Mouse (Mus musculus) MEL (cell line): ENCODE measurements at regions not wholly inside any gene's neighbourhood (a gene's known extent, or its start where the extent isn't known, plus 50 kb on each side); places are given as distances from the start of the nearest gene placed in this dataset.

Source experiments
- DNase-seq: peaks from one replicate; pipeline ENCODE4 v3.0.0; 2011; ENCODE audit warnings: low read depth, low spot score
- H3K27ac ChIP-seq: 2 replicates; pipeline ENCODE4 v1.5.1; 2012; ENCODE audit warnings: low read depth, mild to moderate bottlenecking, control low read depth, low read length, moderate library complexity; ENCODE audit not compliant: control insufficient read depth
- H3K27me3 ChIP-seq, 2 experiments: fragments of 150-350 bp in 1 of 2; sonication (generic) in 1 of 2; 2 replicates each; pipeline ENCODE4 v1.6.1; 2012; ENCODE audit warnings: low read length in 2 of 2, mild to moderate bottlenecking in 2 of 2, improper control_type of control experiment in 1 of 2, moderate library complexity in 1 of 2; ENCODE audit not compliant: insufficient read depth in 2 of 2, control insufficient read depth in 1 of 2
- H3K36me3 ChIP-seq, 2 experiments: 2 replicates each; pipeline ENCODE4 v1.6.1; 2012 to 2014; ENCODE audit warnings: low read length in 2 of 2, improper control_type of control experiment in 1 of 2, inconsistent platforms in 1 of 2, mild to moderate bottlenecking in 1 of 2; ENCODE audit not compliant: insufficient read depth in 2 of 2, control insufficient read depth in 1 of 2
- H3K4me1 ChIP-seq, 2 experiments: fragments of 150-350 bp in 1 of 2; sonication (generic) in 1 of 2; 2 replicates each; pipeline ENCODE4 v1.6.1; 2012; ENCODE audit warnings: low read length in 2 of 2, improper control_type of control experiment in 1 of 2, mild to moderate bottlenecking in 1 of 2; ENCODE audit not compliant: insufficient read depth in 2 of 2, control insufficient read depth in 1 of 2
- H3K4me3 ChIP-seq, 2 experiments: fragments of 150-350 bp in 1 of 2; sonication (generic) in 1 of 2; 2 replicates each; pipeline ENCODE4 v1.5.1; 2012; ENCODE audit warnings: low read depth in 2 of 2, low read length in 2 of 2, mild to moderate bottlenecking in 2 of 2, moderate library complexity in 2 of 2, control low read depth in 1 of 2, improper control_type of control experiment in 1 of 2; ENCODE audit not compliant: control insufficient read depth in 1 of 2, insufficient read depth in 1 of 2
- H3K79me2 ChIP-seq: 2 replicates; pipeline ENCODE4 v1.6.1; 2012; ENCODE audit warnings: mild to moderate bottlenecking, low read length, moderate library complexity; ENCODE audit not compliant: control insufficient read depth, poor library complexity, insufficient read depth
- H3K9ac ChIP-seq: 2 replicates; pipeline ENCODE4 v1.6.1; 2012; ENCODE audit warnings: low read depth, mild to moderate bottlenecking, control low read depth, low read length, moderate library complexity; ENCODE audit not compliant: control insufficient read depth, poor library complexity, severe bottlenecking
- H3K9me3 ChIP-seq: fragments of 150-350 bp; sonication (generic); replicated peaks from 2 replicates; pipeline ENCODE4 v1.6.1; 2012; ENCODE audit warnings: mild to moderate bottlenecking, low read length, improper control_type of control experiment, moderate library complexity; ENCODE audit not compliant: insufficient read depth
- BHLHE40 ChIP-seq: IDR thresholded peaks from 2 replicates; pipeline ENCODE4 v1.6.1; 2012; ENCODE audit warnings: low read depth, mild to moderate bottlenecking, inconsistent platforms, low read length, improper control_type of control experiment, borderline replicate concordance
- CHD1 ChIP-seq: IDR thresholded peaks from 2 replicates; pipeline ENCODE4 v1.6.1; 2012; ENCODE audit warnings: low read depth, mild to moderate bottlenecking, inconsistent platforms, low read length, improper control_type of control experiment
- CHD2 ChIP-seq: IDR thresholded peaks from 2 replicates; pipeline ENCODE4 v1.6.1; 2011; ENCODE audit warnings: low read length, improper control_type of control experiment
- CTCF ChIP-seq, 3 experiments: IDR thresholded peaks in 2 of 3; conservative IDR thresholded peaks in 1 of 3; 2 replicates each; pipeline ENCODE4 v1.5.1; 2011 to 2012; ENCODE audit warnings: low read length in 3 of 3, low read depth in 2 of 3, mild to moderate bottlenecking in 2 of 3, improper control_type of control experiment in 1 of 3, inconsistent platforms in 1 of 3, mixed read lengths in 1 of 3, moderate library complexity in 1 of 3; ENCODE audit not compliant: control insufficient read depth in 1 of 3, insufficient read depth in 1 of 3, poor library complexity in 1 of 3, severe bottlenecking in 1 of 3
- ELF1 ChIP-seq: IDR thresholded peaks from 2 replicates; pipeline ENCODE4 v1.6.1; 2014; ENCODE audit warnings: low read depth, mild to moderate bottlenecking, inconsistent platforms, low read length, improper control_type of control experiment, moderate library complexity
- EP300 ChIP-seq, 2 experiments: IDR thresholded peaks; 2 replicates each; pipeline ENCODE4 v1.6.1; 2011; ENCODE audit warnings: improper control_type of control experiment in 2 of 2, low read length in 2 of 2, low read depth in 1 of 2, mild to moderate bottlenecking in 1 of 2
- ETS1 ChIP-seq: IDR thresholded peaks from 2 replicates; pipeline ENCODE4 v1.6.1; 2012; ENCODE audit warnings: low read depth, mild to moderate bottlenecking, inconsistent platforms, low read length, improper control_type of control experiment, moderate library complexity
- GABPA ChIP-seq: IDR thresholded peaks from 2 replicates; pipeline ENCODE4 v1.6.1; 2012; ENCODE audit warnings: low read depth, mild to moderate bottlenecking, inconsistent platforms, low read length, improper control_type of control experiment, moderate library complexity
- JUND ChIP-seq: IDR thresholded peaks from 2 replicates; pipeline ENCODE4 v1.6.1; 2011; ENCODE audit warnings: low read depth, mild to moderate bottlenecking, improper control_type of control experiment, low read length
- KAT2A ChIP-seq: conservative IDR thresholded peaks from 2 replicates; pipeline ENCODE4 v1.6.1; 2012; ENCODE audit warnings: low read depth, low read length, improper control_type of control experiment, inconsistent platforms
- MAFK ChIP-seq: IDR thresholded peaks from 2 replicates; pipeline ENCODE4 v1.6.1; 2011; ENCODE audit warnings: low read depth, mild to moderate bottlenecking, low read length, improper control_type of control experiment, borderline replicate concordance
- MAX ChIP-seq: IDR thresholded peaks from 2 replicates; pipeline ENCODE4 v1.6.1; 2011; ENCODE audit warnings: low read length, improper control_type of control experiment
- MAZ ChIP-seq: IDR thresholded peaks from 2 replicates; pipeline ENCODE4 v1.6.1; 2012; ENCODE audit warnings: low read depth, mild to moderate bottlenecking, inconsistent platforms, low read length, improper control_type of control experiment
- MEF2A ChIP-seq: IDR thresholded peaks from 2 replicates; pipeline ENCODE4 v1.6.1; 2014; ENCODE audit warnings: low read depth, mild to moderate bottlenecking, inconsistent platforms, low read length, improper control_type of control experiment; ENCODE audit not compliant: poor library complexity, insufficient replicate concordance, severe bottlenecking; ENCODE audit errors: extremely low read depth
- MYB ChIP-seq: IDR thresholded peaks from 2 replicates; pipeline ENCODE4 v1.6.1; 2011; ENCODE audit warnings: mild to moderate bottlenecking, low read depth, low read length, improper control_type of control experiment
- MYC ChIP-seq: IDR thresholded peaks from 2 replicates; pipeline ENCODE4 v1.6.1; 2011; ENCODE audit warnings: low read depth, mild to moderate bottlenecking, low read length, improper control_type of control experiment, moderate library complexity
- NRF1 ChIP-seq: IDR thresholded peaks from 2 replicates; pipeline ENCODE4 v1.6.1; 2014; ENCODE audit warnings: low read depth, mild to moderate bottlenecking, inconsistent platforms, low read length, improper control_type of control experiment, moderate library complexity; ENCODE audit not compliant: poor library complexity, insufficient read depth, severe bottlenecking
- POLR2AphosphoS5 ChIP-seq: IDR thresholded peaks from 2 replicates; pipeline ENCODE4 v1.6.1; 2012; ENCODE audit warnings: low read depth, borderline replicate concordance, mild to moderate bottlenecking, inconsistent platforms, low read length, moderate library complexity, mixed read lengths
- RAD21 ChIP-seq: IDR thresholded peaks from 2 replicates; pipeline ENCODE4 v1.6.1; 2011; ENCODE audit warnings: mild to moderate bottlenecking, low read depth, low read length, improper control_type of control experiment
- RCOR1 ChIP-seq: IDR thresholded peaks from 2 replicates; pipeline ENCODE4 v1.6.1; 2012; ENCODE audit warnings: low read depth, mild to moderate bottlenecking, inconsistent platforms, low read length, improper control_type of control experiment
- SIN3A ChIP-seq: IDR thresholded peaks from 2 replicates; pipeline ENCODE4 v1.6.1; 2012; ENCODE audit warnings: low read length, improper control_type of control experiment, inconsistent platforms
- SMC3 ChIP-seq: IDR thresholded peaks from 2 replicates; pipeline ENCODE4 v1.6.1; 2011; ENCODE audit warnings: low read depth, low read length, improper control_type of control experiment
- TAL1 ChIP-seq: IDR thresholded peaks from 2 replicates; pipeline ENCODE4 v1.6.1; 2012; ENCODE audit warnings: mild to moderate bottlenecking, inconsistent platforms, low read length, moderate library complexity, mixed read lengths
- TCF12 ChIP-seq: IDR thresholded peaks from 2 replicates; pipeline ENCODE4 v1.6.1; 2014; ENCODE audit warnings: low read depth, mild to moderate bottlenecking, inconsistent platforms, low read length, improper control_type of control experiment, moderate library complexity
- ZC3H11A ChIP-seq: IDR thresholded peaks from 2 replicates; pipeline ENCODE4 v1.6.1; 2012; ENCODE audit warnings: low read depth, mild to moderate bottlenecking, inconsistent platforms, low read length, improper control_type of control experiment
- ZKSCAN1 ChIP-seq: IDR thresholded peaks from 2 replicates; pipeline ENCODE4 v1.6.1; 2012; ENCODE audit warnings: low read depth, mild to moderate bottlenecking, inconsistent platforms, low read length, improper control_type of control experiment, moderate library complexity
- ZNF384 ChIP-seq: IDR thresholded peaks from 2 replicates; pipeline ENCODE4 v1.6.1; 2012; ENCODE audit warnings: low read depth, mild to moderate bottlenecking, inconsistent platforms, low read length, improper control_type of control experiment

GRCm38 (mm10) chr19:49741239-49741638 is 937.2 kb downstream of the Sorcs1 start:
- peak; percentile 7 for DNase-seq
- Histone ChIP-seq H3K79me2 (no peaks in the 10 kb centered on the region), H3K9me3 (no peaks in the 10 kb centered on the region), H3K4me1 (no peaks in the 10 kb centered on the region), H3K27me3 (no peaks in the 10 kb centered on the region), H3K27ac (no peak overlapping the region), H3K4me3 (no peak overlapping the region), H3K36me3 (no peaks in the 10 kb centered on the region), H3K9ac (no peak overlapping the region)
- TF ChIP-seq CTCF (IDR thresholded peaks at IDR 0.05 in 2 of 3, conservative IDR thresholded peaks at IDR 0.05 in 1 of 3; ENCODE audit: control insufficient read depth in 1 of 3, insufficient read depth in 1 of 3, low read depth in 2 of 3, low read length in 3 of 3, poor library complexity in 1 of 3, severe bottlenecking in 1 of 3), result peak in 1 of 3 experiments; percentile 18; a peak in 1 of 6 replicates
- peak; percentile 29 for TF ChIP-seq RAD21
- TF ChIP-seq MYB, result no peak
- TF ChIP-seq JUND, result no peak
- no peak for TF ChIP-seq CHD1
- TF ChIP-seq BHLHE40, result no peak
- no peak; the same call in 1 of the 2 replicates for TF ChIP-seq ZC3H11A
- no peak for TF ChIP-seq NRF1
- TF ChIP-seq KAT2A, result no peak
- TF ChIP-seq TCF12, result no peak
- no peak for TF ChIP-seq MYC
- no peak for TF ChIP-seq MAX
- no peak for TF ChIP-seq MEF2A
- no peak for TF ChIP-seq ZKSCAN1
- no peak for TF ChIP-seq POLR2AphosphoS5
- no peak for TF ChIP-seq GABPA
- no peak for TF ChIP-seq EP300 (IDR thresholded peaks at IDR 0.05; ENCODE audit: low read depth in 1 of 2, low read length in 2 of 2)
- no peak for TF ChIP-seq CHD2
- no peak for TF ChIP-seq ETS1
- no peak for TF ChIP-seq TAL1
- TF ChIP-seq SMC3, result peak; percentile 33

- Histone ChIP-seq H3K79me2 (no peaks in the 10 kb centered on the region), H3K4me3 (no peak overlapping the region), H3K4me1 (no peaks in the 10 kb centered on the region), H3K36me3 (no peaks in the 10 kb centered on the region), H3K27ac (no peak overlapping the region), H3K27me3 (no peaks in the 10 kb centered on the region), H3K9me3 (no peaks in the 10 kb centered on the region), H3K9ac (no peak overlapping the region)
- TF ChIP-seq MAFK (no peak), TCF12 (no peak), ZC3H11A (no peak), EP300 (IDR thresholded peaks at IDR 0.05; ENCODE audit: low read depth in 1 of 2, low read length in 2 of 2) (no peak), SMC3 (no peak), MAZ (no peak), ZNF384 (no peak), MAX (no peak), JUND (no peak), RCOR1 (no peak), SIN3A (no peak), ELF1 (no peak), MEF2A (no peak)
- DNase-seq, result no peak
Measured at GRCm38 (mm10) chr19:49739483-49740175, 938.8 kb downstream of the Sorcs1 start.
